Mouse (Mus musculus) left cerebral cortex, postnatal 4 days (tissue): ENCODE data around the gene Mageb16. TPM values are rescaled to one million over a fixed set of nuclear protein-coding genes. Genes with fewer than 3 reads are reported as not detected.

Source experiments
- DNase-seq: peaks from one replicate; pipeline ENCODE4 v3.0.0-alpha.2; 2022
- intact Hi-C: fragments of 180-260 bp; cut with DNase I; formaldehyde crosslinking; loops from one replicate; pipeline ENCODE4 v1.15.1; 2025
- total RNA-seq, 2 experiments: library from RNA; stranded (reverse); gene quantifications; 2 replicates each; pipeline ENCODE4 v1.2.3; 2021

Mageb16 gene
- total RNA-seq: 1 to 10 TPM in 1 of 2 experiments, under 1 TPM in 1; 0.92 to 1.3 TPM

- no peak for DNase-seq
- intact Hi-C loops: no loop called here
These were observed at the start of gene Mageb16 for GRCm38 (mm10) chrX:79671411-79671810. Gene Mageb16 (minus strand): TSS chrX:79671435.

DNA sequence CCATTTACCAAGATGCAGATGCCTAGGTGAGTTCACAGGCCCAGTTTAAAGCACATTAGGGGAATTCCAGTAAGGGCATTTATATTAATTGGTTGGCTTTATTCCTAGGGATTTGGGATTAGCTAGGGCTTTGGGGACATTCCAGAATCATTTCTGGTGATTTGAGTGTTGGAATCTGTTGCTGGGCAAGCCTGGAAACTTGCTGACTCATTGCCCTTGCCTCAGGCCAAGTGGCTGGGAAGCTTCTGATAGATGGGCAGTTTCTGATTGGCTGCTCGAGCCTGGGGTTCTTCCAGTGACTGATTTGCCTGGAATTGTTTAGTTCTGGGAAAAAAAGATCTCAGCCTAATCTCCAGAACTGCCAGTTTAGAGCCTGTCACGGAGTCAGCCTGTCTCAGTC lies 20.1 kb downstream of the Mageb16 start:
- DNase-seq: no peak
- intact Hi-C loops: no loop called here

DNA sequence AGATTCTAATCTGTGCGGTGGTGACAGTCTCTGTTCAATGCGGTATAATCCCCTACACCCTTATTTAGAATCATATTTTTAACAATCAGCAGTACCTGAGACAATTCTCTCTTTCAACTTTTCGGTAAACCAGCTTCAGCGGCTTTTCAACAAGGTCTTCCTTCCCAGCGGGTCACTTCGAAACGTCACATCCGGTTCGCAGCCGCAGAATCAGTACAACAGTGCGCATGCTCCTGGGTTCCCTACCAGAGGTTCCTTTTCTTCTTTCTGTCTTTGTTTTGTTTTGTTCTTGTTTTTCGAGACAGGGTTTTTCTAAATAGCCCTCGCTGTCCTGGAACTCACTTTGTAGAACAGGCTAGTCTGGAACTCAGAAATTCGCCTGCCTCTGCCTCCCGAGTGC lies 35.8 kb downstream of the Mageb16 start:
- intact Hi-C loops: no loop called here
- DNase-seq: no peak

GRCm38 (mm10) chrX:79606462-79606861 lies 64.8 kb downstream of the Mageb16 start:
- intact Hi-C loops: no loop called here
- DNase-seq: no peak

Other genes starting within 250 kb of the Mageb16 start
- 1 to 10 TPM; 2.2 to 2.6 TPM for gene Gm7173, start 154.2 kb downstream of the Mageb16 start, total RNA-seq